Mouse (Mus musculus): ENCODE data around the gene Gif. TPM values are rescaled to one million over a fixed set of nuclear protein-coding genes. Genes with fewer than 3 reads are reported as not detected.

The Gif gene
- polyA plus RNA-seq, 1 experiment = 0.90 TPM

DNA sequence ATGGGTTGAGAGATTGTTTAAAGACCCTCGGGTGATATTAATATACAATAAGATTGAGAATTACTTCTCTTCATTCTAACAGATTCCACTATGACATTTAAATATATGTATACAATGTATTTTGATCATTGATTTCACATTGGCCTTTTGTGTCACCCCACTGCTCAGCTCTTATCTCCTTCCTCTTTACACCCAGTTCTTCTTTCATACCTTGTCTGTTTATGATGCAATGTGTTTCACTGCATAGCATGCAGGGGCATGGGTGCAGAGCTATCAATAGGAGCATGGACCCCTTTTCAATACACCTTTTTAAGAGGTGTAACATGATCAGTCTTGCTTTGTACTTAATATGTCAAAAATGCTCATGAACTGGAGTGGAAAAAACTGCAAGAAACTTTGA is 17.1 kb upstream of the Gif start:
- no peaks in the 10 kb centered on the region for H3K4me1 ChIP-seq (ENCODE audit: control insufficient read depth, insufficient read depth, low read length)
- H3K36me3 ChIP-seq (ENCODE audit: control insufficient read depth, insufficient read depth, low read length) = no peaks in the 10 kb centered on the region
- TF ChIP-seq POLR2A (IDR thresholded peaks at IDR 0.05; ENCODE audit: control insufficient read depth, low read depth, low read length) (no peak), CTCF (IDR thresholded peaks at IDR 0.05; ENCODE audit: control insufficient read depth, insufficient read depth, insufficient replicate concordance, low read depth, low read length) (no peak)
- H3K27ac ChIP-seq (ENCODE audit: control insufficient read depth, insufficient read depth, low read depth, low read length) = no peak overlapping the region
- H3K27me3 ChIP-seq (ENCODE audit: control insufficient read depth, insufficient read depth, low read length) = no peaks in the 10 kb centered on the region
- H3K4me3 ChIP-seq (ENCODE audit: control insufficient read depth, low read depth, low read length) = no peak overlapping the region

DNA sequence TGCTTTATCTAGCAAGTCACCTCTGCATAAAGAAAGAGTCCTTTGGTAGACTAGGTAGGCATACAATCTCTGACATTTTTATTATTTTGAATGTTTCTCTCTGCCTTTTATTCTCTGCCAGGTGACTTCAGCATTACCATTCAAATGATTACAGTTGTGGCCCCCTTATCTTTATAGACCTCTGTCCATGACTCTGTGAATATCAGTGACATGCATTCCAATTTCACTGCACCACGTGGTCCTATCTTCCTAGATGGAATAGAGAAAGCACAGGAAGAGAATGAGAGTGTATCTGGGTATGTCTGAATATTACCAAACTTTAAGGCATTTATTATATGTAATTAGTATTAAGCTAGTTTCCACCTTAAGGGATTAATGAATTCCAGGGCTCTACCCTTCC is 10.9 kb upstream of the Gif start:
- Histone ChIP-seq H3K36me3 (ENCODE audit: control insufficient read depth, insufficient read depth, low read length) (no peaks in the 10 kb centered on the region), H3K4me1 (ENCODE audit: control insufficient read depth, insufficient read depth, low read length) (no peaks in the 10 kb centered on the region), H3K27me3 (ENCODE audit: control insufficient read depth, insufficient read depth, low read length) (no peaks in the 10 kb centered on the region), H3K27ac (ENCODE audit: control insufficient read depth, insufficient read depth, low read depth, low read length) (no peak overlapping the region), H3K4me3 (ENCODE audit: control insufficient read depth, low read depth, low read length) (no peak overlapping the region)
- TF ChIP-seq POLR2A (IDR thresholded peaks at IDR 0.05; ENCODE audit: control insufficient read depth, low read depth, low read length) (no peak), CTCF (IDR thresholded peaks at IDR 0.05; ENCODE audit: control insufficient read depth, insufficient read depth, insufficient replicate concordance, low read depth, low read length) (no peak)

DNA sequence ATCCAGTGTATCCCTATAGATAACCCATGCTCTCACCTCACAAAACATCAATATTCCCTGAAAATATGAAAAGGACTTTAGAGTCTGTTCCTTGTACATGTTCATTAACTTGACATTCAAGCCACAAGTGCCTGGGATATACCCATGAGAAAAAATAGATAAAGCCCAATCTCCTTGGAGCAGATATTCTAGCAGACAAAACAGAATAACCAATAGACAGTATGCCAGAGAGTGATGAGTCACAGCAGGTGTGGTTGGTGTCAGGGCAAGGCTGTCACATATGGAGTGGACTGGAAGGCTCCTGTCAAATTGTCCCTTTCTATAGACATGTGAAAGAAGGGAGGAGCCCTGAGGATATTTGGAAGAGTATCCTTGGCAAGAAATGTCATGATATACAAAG is 1.7 kb upstream of the Gif start:
- Histone ChIP-seq H3K4me1 (ENCODE audit: control insufficient read depth, insufficient read depth, low read length) (no peaks in the 10 kb centered on the region), H3K36me3 (ENCODE audit: control insufficient read depth, insufficient read depth, low read length) (no peaks in the 10 kb centered on the region), H3K27ac (ENCODE audit: control insufficient read depth, insufficient read depth, low read depth, low read length) (no peak overlapping the region), H3K4me3 (ENCODE audit: control insufficient read depth, low read depth, low read length) (no peak overlapping the region), H3K27me3 (ENCODE audit: control insufficient read depth, insufficient read depth, low read length) (no peaks in the 10 kb centered on the region)
- TF ChIP-seq CTCF (IDR thresholded peaks at IDR 0.05; ENCODE audit: control insufficient read depth, insufficient read depth, insufficient replicate concordance, low read depth, low read length) (no peak), POLR2A (IDR thresholded peaks at IDR 0.05; ENCODE audit: control insufficient read depth, low read depth, low read length) (no peak)

DNA sequence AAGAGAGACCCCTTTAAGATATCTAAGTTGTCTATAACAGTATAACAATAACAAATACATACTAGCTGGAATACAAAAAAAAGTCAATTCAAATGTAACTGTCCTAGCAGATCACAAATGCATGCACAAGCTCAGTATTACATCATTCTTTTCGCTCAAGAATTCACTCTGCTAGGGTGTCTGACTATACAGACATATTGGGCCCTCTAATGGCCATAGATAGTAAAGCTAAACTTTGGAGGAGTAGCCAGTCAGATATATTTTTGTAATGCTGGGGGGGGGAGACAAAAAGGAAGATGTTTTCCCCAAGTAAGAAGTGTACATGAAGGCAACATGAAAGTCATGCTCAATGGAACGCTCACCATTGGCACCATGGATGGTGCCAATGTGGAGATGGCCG is 17.7 kb downstream of the Gif start:
- no peak overlapping the region for H3K27ac ChIP-seq (ENCODE audit: control insufficient read depth, insufficient read depth, low read depth, low read length)

DNA sequence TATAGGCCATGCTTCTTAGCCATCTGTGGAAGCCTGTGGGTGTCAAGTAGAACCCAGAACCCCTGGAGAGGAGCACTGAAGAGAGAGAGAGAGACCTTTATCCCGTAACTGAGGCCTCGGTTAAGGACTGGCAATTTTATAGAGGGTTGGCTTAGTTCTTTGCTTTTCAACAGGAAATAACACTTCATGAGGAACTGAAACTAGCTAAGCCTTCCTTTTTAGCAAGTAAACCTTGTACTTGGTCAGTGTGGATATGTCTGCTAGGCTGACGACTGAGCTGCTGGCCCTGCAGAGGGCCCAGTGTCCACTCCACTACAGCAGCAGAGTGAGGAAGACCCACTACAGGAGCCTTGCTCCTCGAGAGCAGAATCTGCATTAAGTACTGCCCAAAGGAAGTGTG is 19.1 kb downstream of the Gif start:
- Histone ChIP-seq H3K4me3 (ENCODE audit: control insufficient read depth, low read depth, low read length) (no peak overlapping the region), H3K27me3 (ENCODE audit: control insufficient read depth, insufficient read depth, low read length) (no peaks in the 10 kb centered on the region), H3K36me3 (ENCODE audit: control insufficient read depth, insufficient read depth, low read length) (no peaks in the 10 kb centered on the region), H3K4me1 (ENCODE audit: control insufficient read depth, insufficient read depth, low read length) (no peaks in the 10 kb centered on the region), H3K27ac (ENCODE audit: control insufficient read depth, insufficient read depth, low read depth, low read length) (no peak overlapping the region)
- TF ChIP-seq POLR2A (IDR thresholded peaks at IDR 0.05; ENCODE audit: control insufficient read depth, low read depth, low read length) (no peak), CTCF (IDR thresholded peaks at IDR 0.05; ENCODE audit: control insufficient read depth, insufficient read depth, insufficient replicate concordance, low read depth, low read length) (no peak)

More for the DNA sequence above, 17.7 kb downstream of the Gif start:
- Histone ChIP-seq H3K36me3 (ENCODE audit: control insufficient read depth, insufficient read depth, low read length) (no peaks in the 10 kb centered on the region), H3K4me1 (ENCODE audit: control insufficient read depth, insufficient read depth, low read length) (no peaks in the 10 kb centered on the region), H3K27me3 (ENCODE audit: control insufficient read depth, insufficient read depth, low read length) (no peaks in the 10 kb centered on the region), H3K4me3 (ENCODE audit: control insufficient read depth, low read depth, low read length) (no peak overlapping the region)
- TF ChIP-seq CTCF (IDR thresholded peaks at IDR 0.05; ENCODE audit: control insufficient read depth, insufficient read depth, insufficient replicate concordance, low read depth, low read length) = no peak
- no peak for TF ChIP-seq POLR2A (IDR thresholded peaks at IDR 0.05; ENCODE audit: control insufficient read depth, low read depth, low read length)

DNA sequence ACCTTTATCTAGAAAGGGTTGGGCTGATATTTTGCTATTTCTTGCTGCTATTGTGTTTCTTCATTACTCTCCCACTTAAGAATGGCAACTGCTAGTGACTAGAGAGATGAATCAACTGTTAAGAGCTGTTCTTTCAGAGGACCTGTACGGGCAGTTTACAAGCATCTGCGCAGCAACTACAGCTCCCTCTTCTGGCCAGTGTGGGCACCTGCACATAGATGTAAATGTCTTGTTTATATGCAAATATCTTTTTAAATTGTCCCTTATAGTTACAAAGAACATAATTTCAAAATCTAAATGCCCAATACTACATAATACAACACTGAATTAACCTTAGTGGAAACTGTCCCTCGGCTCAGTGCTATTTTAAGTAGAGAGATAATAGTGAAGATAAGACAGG is 20.8 kb downstream of the Gif start:
- H3K27me3 ChIP-seq (ENCODE audit: control insufficient read depth, insufficient read depth, low read length) = no peaks in the 10 kb centered on the region
- H3K4me1 ChIP-seq (ENCODE audit: control insufficient read depth, insufficient read depth, low read length) = no peaks in the 10 kb centered on the region
- no peak overlapping the region for H3K4me3 ChIP-seq (ENCODE audit: control insufficient read depth, low read depth, low read length)
- H3K27ac ChIP-seq (ENCODE audit: control insufficient read depth, insufficient read depth, low read depth, low read length) = no peak overlapping the region
- TF ChIP-seq POLR2A (IDR thresholded peaks at IDR 0.05; ENCODE audit: control insufficient read depth, low read depth, low read length) (no peak), CTCF (IDR thresholded peaks at IDR 0.05; ENCODE audit: control insufficient read depth, insufficient read depth, insufficient replicate concordance, low read depth, low read length) (peak; percentile 59; the same call in 1 of the 2 replicates)
- no peaks in the 10 kb centered on the region; the same call in 1 of the 2 replicates for H3K36me3 ChIP-seq (ENCODE audit: control insufficient read depth, insufficient read depth, low read length)

DNA sequence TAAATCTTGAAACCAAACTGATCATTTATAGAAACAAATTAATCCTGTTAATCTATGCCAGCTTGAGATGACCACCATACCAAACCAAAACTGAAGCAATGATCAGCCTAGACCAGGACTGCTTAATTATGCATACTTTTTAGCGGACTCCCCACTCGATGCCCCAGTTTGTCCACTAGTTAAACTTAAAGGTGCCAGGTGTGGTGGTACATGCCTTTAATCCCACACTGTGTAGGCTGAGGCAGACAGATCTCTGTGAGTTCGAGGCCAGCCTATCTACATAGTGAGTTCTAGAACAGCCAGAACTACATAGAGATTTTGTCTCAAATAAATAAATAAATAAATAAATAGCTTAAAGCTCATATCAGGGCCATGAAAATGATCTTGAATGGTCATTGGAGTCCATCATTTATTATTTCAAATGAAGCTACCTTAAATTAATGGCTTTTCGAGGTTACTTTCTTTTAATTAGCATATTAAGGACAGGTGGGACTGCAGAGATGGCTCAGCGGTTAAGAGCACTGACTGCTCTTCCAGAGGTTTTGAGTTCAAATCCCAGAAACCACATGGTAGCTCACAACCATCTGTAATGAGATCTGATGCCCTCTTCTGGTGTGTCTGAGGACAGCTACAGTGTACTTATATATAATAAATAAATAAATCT is 22.0 kb downstream of the Gif start:
- no peak overlapping the region for H3K4me3 ChIP-seq (ENCODE audit: control insufficient read depth, low read depth, low read length)
- H3K27ac ChIP-seq (ENCODE audit: control insufficient read depth, insufficient read depth, low read depth, low read length) = no peak overlapping the region
- H3K36me3 ChIP-seq (ENCODE audit: control insufficient read depth, insufficient read depth, low read length) = no peaks in the 10 kb centered on the region; the same call in 1 of the 2 replicates
- no peaks in the 10 kb centered on the region for H3K27me3 ChIP-seq (ENCODE audit: control insufficient read depth, insufficient read depth, low read length)
- TF ChIP-seq POLR2A (IDR thresholded peaks at IDR 0.05; ENCODE audit: control insufficient read depth, low read depth, low read length) (no peak), CTCF (IDR thresholded peaks at IDR 0.05; ENCODE audit: control insufficient read depth, insufficient read depth, insufficient replicate concordance, low read depth, low read length) (no peak)
- no peaks in the 10 kb centered on the region for H3K4me1 ChIP-seq (ENCODE audit: control insufficient read depth, insufficient read depth, low read length)
